Mouse (Mus musculus): Measurements from ENCODE around the gene Nt5dc2.

The Nt5dc2 gene

GRCm38 (mm10) chr14:31168425-31168824 is 37.6 kb downstream of the Nt5dc2 start, which contains the start of gene Stab1:
TSS of gene Stab1 (minus strand) at chr14:31168641.
- no peak for DNase-seq (ENCODE audit: low spot score in 2 of 2)

- DNase-seq (ENCODE audit: low spot score in 2 of 2), result no peak
Measured at GRCm38 (mm10) chr14:31169508-31169907, 38.7 kb downstream of the Nt5dc2 start.

- no peak for DNase-seq (ENCODE audit: low spot score in 2 of 2)
Measured at GRCm38 (mm10) chr14:31170963-31171362, 40.1 kb downstream of the Nt5dc2 start.

- peak in 1 of 2 experiments; percentile 53 for DNase-seq (ENCODE audit: low spot score in 2 of 2)
Measured at GRCm38 (mm10) chr14:31171386-31171785, 40.5 kb downstream of the Nt5dc2 start.

- no peak for DNase-seq (ENCODE audit: low spot score in 2 of 2)
Measured at GRCm38 (mm10) chr14:31171821-31172220, 41.0 kb downstream of the Nt5dc2 start.

- no peak for DNase-seq (ENCODE audit: low spot score in 2 of 2)
Measured at GRCm38 (mm10) chr14:31172781-31173455, 42.1 kb downstream of the Nt5dc2 start.

GRCm38 (mm10) chr14:31173537-31173936 is 42.7 kb downstream of the Nt5dc2 start:
- DNase-seq (ENCODE audit: low spot score in 2 of 2), result no peak

GRCm38 (mm10) chr14:31177287-31177686 is 46.4 kb downstream of the Nt5dc2 start:
- DNase-seq (ENCODE audit: low spot score in 2 of 2), result no peak

- DNase-seq (ENCODE audit: low spot score in 2 of 2), result no peak
Measured at GRCm38 (mm10) chr14:31177715-31178114, 46.9 kb downstream of the Nt5dc2 start.

- peak in 1 of 2 experiments; percentile 48 for DNase-seq (ENCODE audit: low spot score in 2 of 2)
Measured at GRCm38 (mm10) chr14:31179677-31180365, 49.0 kb downstream of the Nt5dc2 start.

- no peak for DNase-seq (ENCODE audit: low spot score in 2 of 2)
Measured at GRCm38 (mm10) chr14:31181512-31181911, 50.7 kb downstream of the Nt5dc2 start.

GRCm38 (mm10) chr14:31182786-31183290 is 52.0 kb downstream of the Nt5dc2 start:
- no peak for DNase-seq (ENCODE audit: low spot score in 2 of 2)

- DNase-seq (ENCODE audit: low spot score in 2 of 2), result no peak
Measured at GRCm38 (mm10) chr14:31183541-31183940, 52.7 kb downstream of the Nt5dc2 start.

- no peak for DNase-seq (ENCODE audit: low spot score in 2 of 2)
Measured at GRCm38 (mm10) chr14:31184195-31184594, 53.3 kb downstream of the Nt5dc2 start.

GRCm38 (mm10) chr14:31186656-31187055 is 55.8 kb downstream of the Nt5dc2 start:
- no peak for DNase-seq (ENCODE audit: low spot score in 2 of 2)
